Mouse (Mus musculus): Measurements from ENCODE around the gene Tdo2. TPM values are rescaled to one million over a fixed set of nuclear protein-coding genes. Genes with fewer than 3 reads are reported as not detected.

Gene Tdo2
- polyA plus RNA-seq, 1 experiment: 0.04 TPM

- TF ChIP-seq POLR2A (IDR thresholded peaks at IDR 0.05; ENCODE audit: borderline replicate concordance, extremely low read depth, insufficient read depth, insufficient read length, poor library complexity, severe bottlenecking) (no peak), CTCF (IDR thresholded peaks at IDR 0.05; ENCODE audit: borderline replicate concordance, extremely low read depth, insufficient read depth, insufficient read length) (no peak)
- no peak for DNase-seq (ENCODE audit: low read depth)
These were observed 33.7 kb downstream of the Tdo2 start for GRCm38 (mm10) chr3:81942341-81942740.

DNA sequence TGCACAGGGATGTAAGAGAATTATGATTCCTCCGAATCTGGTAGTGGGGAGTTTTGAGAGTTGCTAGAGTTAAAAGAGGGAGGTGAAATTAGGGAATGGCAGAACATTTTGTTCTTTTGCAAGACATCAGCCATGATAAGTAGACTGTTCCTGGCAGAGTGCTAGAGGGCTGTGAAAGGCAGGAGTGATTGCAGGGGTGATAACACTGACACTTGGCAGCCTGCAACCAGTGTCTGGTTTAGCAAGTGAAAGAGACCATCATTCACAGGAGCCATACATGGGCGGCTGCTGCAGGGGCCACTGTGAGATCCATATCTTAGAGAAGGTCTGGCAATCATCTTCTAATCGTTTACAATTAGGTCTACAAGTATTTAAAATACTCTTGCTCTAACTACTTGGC, 37.1 kb downstream of the Tdo2 start:
- DNase-seq (ENCODE audit: low read depth): no peak
- TF ChIP-seq POLR2A (IDR thresholded peaks at IDR 0.05; ENCODE audit: borderline replicate concordance, extremely low read depth, insufficient read depth, insufficient read length, poor library complexity, severe bottlenecking) (no peak), CTCF (IDR thresholded peaks at IDR 0.05; ENCODE audit: borderline replicate concordance, extremely low read depth, insufficient read depth, insufficient read length) (no peak)

DNA sequence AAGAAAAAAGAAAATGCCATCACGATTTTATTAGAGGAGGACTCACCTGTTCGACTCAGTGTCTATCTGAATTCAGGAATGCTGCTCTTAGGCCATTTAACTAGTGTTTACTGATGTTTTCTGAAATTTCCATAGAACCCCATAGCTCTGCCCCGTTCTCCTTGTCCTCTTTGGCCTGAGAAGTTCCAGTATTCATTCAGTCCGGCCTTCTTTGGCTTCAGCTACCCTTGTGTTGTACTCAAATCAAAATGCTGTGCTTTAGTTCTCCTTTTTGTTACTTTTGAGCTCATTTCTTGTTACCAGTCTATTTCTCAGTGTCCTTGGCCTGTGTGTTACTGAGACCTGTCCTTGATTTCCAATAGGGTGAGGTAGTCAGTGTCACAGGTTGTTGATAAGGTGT, 42.7 kb downstream of the Tdo2 start:
- TF ChIP-seq CTCF (IDR thresholded peaks at IDR 0.05; ENCODE audit: borderline replicate concordance, extremely low read depth, insufficient read depth, insufficient read length): no peak
- TF ChIP-seq POLR2A (IDR thresholded peaks at IDR 0.05; ENCODE audit: borderline replicate concordance, extremely low read depth, insufficient read depth, insufficient read length, poor library complexity, severe bottlenecking): no peak
- DNase-seq (ENCODE audit: low read depth): no peak

- no peak for TF ChIP-seq POLR2A (IDR thresholded peaks at IDR 0.05; ENCODE audit: borderline replicate concordance, extremely low read depth, insufficient read depth, insufficient read length, poor library complexity, severe bottlenecking)
- TF ChIP-seq CTCF (IDR thresholded peaks at IDR 0.05; ENCODE audit: borderline replicate concordance, extremely low read depth, insufficient read depth, insufficient read length): peak; percentile 84
- peak; percentile 90 for DNase-seq (ENCODE audit: low read depth)
These were observed 43.6 kb downstream of the Tdo2 start, which contains the start of gene Ctso for GRCm38 (mm10) chr3:81932141-81933101. Gene Ctso, plus strand, starts transcription at chr3:81932601.

GRCm38 (mm10) chr3:81931695-81932094, 44.3 kb downstream of the Tdo2 start:
- TF ChIP-seq CTCF (IDR thresholded peaks at IDR 0.05; ENCODE audit: borderline replicate concordance, extremely low read depth, insufficient read depth, insufficient read length): no peak
- TF ChIP-seq POLR2A (IDR thresholded peaks at IDR 0.05; ENCODE audit: borderline replicate concordance, extremely low read depth, insufficient read depth, insufficient read length, poor library complexity, severe bottlenecking): no peak
- DNase-seq (ENCODE audit: low read depth): no peak

- TF ChIP-seq POLR2A (IDR thresholded peaks at IDR 0.05; ENCODE audit: borderline replicate concordance, extremely low read depth, insufficient read depth, insufficient read length, poor library complexity, severe bottlenecking) (no peak), CTCF (IDR thresholded peaks at IDR 0.05; ENCODE audit: borderline replicate concordance, extremely low read depth, insufficient read depth, insufficient read length) (no peak)
- DNase-seq (ENCODE audit: low read depth): no peak
These were observed 46.9 kb downstream of the Tdo2 start for GRCm38 (mm10) chr3:81929073-81929472.

GRCm38 (mm10) chr3:81926764-81927325, 49.2 kb downstream of the Tdo2 start:
- no peak for TF ChIP-seq POLR2A (IDR thresholded peaks at IDR 0.05; ENCODE audit: borderline replicate concordance, extremely low read depth, insufficient read depth, insufficient read length, poor library complexity, severe bottlenecking)
- TF ChIP-seq CTCF (IDR thresholded peaks at IDR 0.05; ENCODE audit: borderline replicate concordance, extremely low read depth, insufficient read depth, insufficient read length): no peak
- DNase-seq (ENCODE audit: low read depth): peak; percentile 68

DNA sequence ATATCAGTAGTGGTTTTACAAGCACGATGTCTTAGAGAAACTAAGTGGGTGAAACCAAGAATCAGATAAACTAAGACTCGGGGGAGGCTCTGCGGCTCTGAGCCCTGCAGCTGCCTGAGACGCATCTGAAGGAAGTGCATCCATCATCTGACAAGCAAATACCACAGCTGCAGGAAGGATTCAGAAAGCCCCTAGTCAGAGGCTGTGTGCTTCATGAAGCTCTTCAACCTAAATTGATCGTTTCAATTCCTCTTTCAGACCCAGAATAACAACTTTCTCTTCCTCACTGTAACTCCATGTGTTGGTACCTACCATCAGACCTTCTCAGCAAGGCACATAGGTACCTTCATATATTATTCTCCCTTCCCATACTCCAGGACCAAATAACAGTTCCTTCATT, 50.1 kb downstream of the Tdo2 start:
- DNase-seq (ENCODE audit: low read depth): no peak
- TF ChIP-seq CTCF (IDR thresholded peaks at IDR 0.05; ENCODE audit: borderline replicate concordance, extremely low read depth, insufficient read depth, insufficient read length) (no peak), POLR2A (IDR thresholded peaks at IDR 0.05; ENCODE audit: borderline replicate concordance, extremely low read depth, insufficient read depth, insufficient read length, poor library complexity, severe bottlenecking) (no peak)

DNA sequence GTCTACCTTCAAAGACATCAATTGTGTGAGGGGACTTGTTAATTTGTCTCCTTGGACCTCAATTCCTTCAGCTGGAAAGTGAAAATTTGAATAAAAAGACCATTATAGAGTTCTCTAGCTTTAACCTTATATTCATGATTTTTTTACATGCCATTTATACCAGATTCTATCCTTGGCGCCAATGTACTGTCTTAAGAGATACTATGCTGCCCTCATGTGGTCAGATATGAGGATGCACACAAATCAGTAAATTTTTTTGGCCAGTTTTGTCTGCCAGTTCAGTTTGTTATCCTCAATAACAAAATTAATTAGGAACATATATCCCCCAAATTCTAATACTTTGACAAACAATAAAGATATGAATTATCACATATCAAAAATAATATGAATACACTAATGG, 51.1 kb downstream of the Tdo2 start:
- peak; percentile 89 for DNase-seq (ENCODE audit: low read depth)
- TF ChIP-seq POLR2A (IDR thresholded peaks at IDR 0.05; ENCODE audit: borderline replicate concordance, extremely low read depth, insufficient read depth, insufficient read length, poor library complexity, severe bottlenecking) (no peak), CTCF (IDR thresholded peaks at IDR 0.05; ENCODE audit: borderline replicate concordance, extremely low read depth, insufficient read depth, insufficient read length) (peak; percentile 44; the same call in 1 of the 2 replicates)

DNA sequence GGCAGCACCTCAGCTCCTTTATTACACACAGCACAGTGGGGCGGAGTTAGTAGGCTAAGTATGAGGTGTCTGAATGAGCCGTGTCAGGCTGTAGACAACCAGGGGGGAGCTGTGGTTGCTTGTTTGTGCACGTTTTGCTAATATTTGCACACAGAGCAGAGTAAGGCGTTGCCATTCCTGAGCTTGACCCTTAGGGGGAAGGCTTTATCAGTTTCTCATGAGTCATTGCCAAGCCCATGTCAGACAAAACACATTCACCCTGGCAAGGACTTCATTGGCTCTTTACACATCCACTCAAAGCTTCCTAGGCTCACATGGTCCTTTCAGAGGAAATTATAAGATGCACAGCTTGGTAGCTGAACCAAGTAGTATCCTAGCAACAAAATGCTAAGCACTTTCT, 53.1 kb downstream of the Tdo2 start:
- TF ChIP-seq CTCF (IDR thresholded peaks at IDR 0.05; ENCODE audit: borderline replicate concordance, extremely low read depth, insufficient read depth, insufficient read length) (no peak), POLR2A (IDR thresholded peaks at IDR 0.05; ENCODE audit: borderline replicate concordance, extremely low read depth, insufficient read depth, insufficient read length, poor library complexity, severe bottlenecking) (no peak)
- DNase-seq (ENCODE audit: low read depth): peak; percentile 64

DNA sequence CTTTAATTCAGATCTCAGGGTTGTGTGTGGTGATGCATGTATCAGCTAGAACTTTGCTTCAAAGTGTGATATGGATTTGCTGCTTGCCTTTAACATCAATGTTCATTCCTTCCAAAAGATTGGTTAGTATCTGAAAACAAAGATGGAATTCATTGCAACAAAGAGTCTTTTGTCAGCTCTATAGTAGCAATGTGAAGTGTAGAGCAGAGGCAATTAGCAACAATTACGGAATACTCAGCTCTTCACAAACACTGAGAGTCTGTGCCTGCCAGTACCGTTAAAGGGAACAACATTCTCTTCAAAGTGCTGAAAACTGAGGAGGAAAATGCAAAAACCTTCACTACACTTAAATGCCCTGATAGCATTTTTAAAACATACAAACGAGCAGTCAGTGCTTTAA, 56.3 kb downstream of the Tdo2 start:
- DNase-seq (ENCODE audit: low read depth): peak; percentile 72
- no peak for TF ChIP-seq CTCF (IDR thresholded peaks at IDR 0.05; ENCODE audit: borderline replicate concordance, extremely low read depth, insufficient read depth, insufficient read length)
- no peak for TF ChIP-seq POLR2A (IDR thresholded peaks at IDR 0.05; ENCODE audit: borderline replicate concordance, extremely low read depth, insufficient read depth, insufficient read length, poor library complexity, severe bottlenecking)

All from brain, embryonic 14.5 days (tissue).